Mouse (Mus musculus): ENCODE measurements around the gene Igfbpl1.

DNA sequence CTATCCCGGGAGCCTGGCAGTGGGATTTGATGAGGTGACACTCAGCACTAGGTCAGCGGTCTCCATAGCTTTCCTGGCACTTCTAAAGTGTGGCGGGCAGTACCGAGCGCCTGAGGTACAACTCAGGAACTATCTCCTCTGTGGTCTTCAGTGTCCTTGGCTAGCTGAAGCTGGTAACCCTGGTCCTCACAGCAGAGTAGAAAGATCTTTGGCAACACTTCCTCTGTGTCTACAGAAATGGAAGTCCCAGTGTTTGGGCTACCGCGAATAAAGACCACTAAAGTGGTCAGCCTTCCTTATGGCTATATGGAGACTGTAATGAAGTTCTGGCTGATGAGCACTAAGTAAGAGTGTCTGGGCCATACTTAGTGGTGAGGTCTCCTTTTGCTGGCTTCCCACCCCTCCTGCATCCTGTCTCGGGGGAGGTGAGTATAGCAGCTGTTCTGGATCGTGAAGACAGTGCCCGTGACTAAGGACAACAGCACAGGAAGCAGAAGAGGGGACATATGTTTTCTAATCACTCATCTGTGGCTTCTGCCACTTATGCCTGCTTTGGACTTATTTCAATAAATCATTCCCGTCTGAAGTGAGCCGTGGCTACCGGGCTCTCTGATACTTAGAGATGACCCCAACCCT, 38.2 kb downstream of the Igfbpl1 start:
- no peak for TF ChIP-seq CHD2 (IDR thresholded peaks at IDR 0.05; ENCODE audit: low read depth, low read length)
- TF ChIP-seq ZNF384 (IDR thresholded peaks at IDR 0.05; ENCODE audit: low read depth, low read length) = no peak
- no peak for TF ChIP-seq ZC3H11A (IDR thresholded peaks at IDR 0.05; ENCODE audit: borderline replicate concordance, low read depth, low read length)
